Mouse (Mus musculus) heart, adult 2 months (tissue): Measurements from ENCODE around the gene Gm47996. TPM values are rescaled to one million over a fixed set of nuclear protein-coding genes. Genes with fewer than 3 reads are reported as not detected.
"Not testable (repeated sequence)": the region's sequence is repeated elsewhere in the genome, so short reads cannot be mapped to it uniquely, and the experiment has no call there.

Source experiments
- DNase-seq, 2 experiments: peaks; one replicate each; pipeline ENCODE4 v3.0.0; 2021
- H3K27ac ChIP-seq: fragments of 200-600 bp; 2 replicates; pipeline ENCODE4 v1.8.1; 2022
- H3K27me3 ChIP-seq: fragments of 200-500 bp; 2 replicates; pipeline ENCODE4 v1.6.1; 2012; ENCODE audit warnings: mild to moderate bottlenecking, low read length, inconsistent platforms, mixed read lengths; ENCODE audit not compliant: control insufficient read depth, insufficient read depth
- H3K36me3 ChIP-seq: fragments of 200-500 bp; 2 replicates; pipeline ENCODE4 v1.6.1; 2012; ENCODE audit warnings: low read length, inconsistent platforms; ENCODE audit not compliant: control insufficient read depth, insufficient read depth
- H3K4me1 ChIP-seq: fragments of 200-500 bp; 2 replicates; pipeline ENCODE4 v1.6.1; 2011; ENCODE audit warnings: low read length; ENCODE audit not compliant: control insufficient read depth, insufficient read depth
- H3K4me3 ChIP-seq: fragments of 200-600 bp; 2 replicates; pipeline ENCODE4 v1.8.1; 2022
- H3K79me2 ChIP-seq: fragments of 200-500 bp; replicated peaks from 2 replicates; pipeline ENCODE4 v1.6.1; 2012; ENCODE audit warnings: mild to moderate bottlenecking, inconsistent platforms, low read length, moderate library complexity, mixed read lengths; ENCODE audit not compliant: control insufficient read depth, insufficient read depth
- H3K9ac ChIP-seq: fragments of 200-500 bp; 2 replicates; pipeline ENCODE4 v1.6.1; 2012; ENCODE audit warnings: low read depth, mild to moderate bottlenecking, control low read depth, inconsistent platforms, low read length, mixed read lengths
- CTCF ChIP-seq: fragments of 200-600 bp; IDR thresholded peaks from 2 replicates; pipeline ENCODE4 v1.8.1; 2022; ENCODE audit warnings: antibody characterized with exemption, mild to moderate bottlenecking, moderate library complexity
- EP300 ChIP-seq: fragments of 200-500 bp; IDR thresholded peaks from 2 replicates; pipeline ENCODE4 v1.6.1; 2011; ENCODE audit warnings: low read depth, low read length, control low read depth; ENCODE audit not compliant: insufficient read depth
- POLR2A ChIP-seq: fragments of 200-500 bp; IDR thresholded peaks from 2 replicates; pipeline ENCODE4 v1.6.1; 2011; ENCODE audit warnings: mild to moderate bottlenecking, low read depth, low read length, control low read depth; ENCODE audit not compliant: insufficient read depth
- WGBS: fragments of 180-500 bp; shearing (Covaris S2); methylation state at CpG from one replicate; pipeline ENCODE4 v1.1.7; 2018; 5-methylcytosine and 5-hydroxymethylcytosine counted together
- intact Hi-C: fragments of 180-260 bp; cut with DNase I; formaldehyde crosslinking; loops from one replicate; pipeline ENCODE4 v1.15.1; 2025
- polyA plus RNA-seq: library from polyadenylated mRNA; depleted of rRNA; stranded (reverse); fragments of >200 nt; gene quantifications from 2 replicates; pipeline ENCODE4 v1.2.3, GENCODE M21; 2012
- total RNA-seq, 2 experiments: library from RNA; stranded (reverse); gene quantifications; 2 replicates each; pipeline ENCODE4 v1.2.3; 2021

The Gm47996 gene
- total and polyA plus RNA-seq, 3 experiments: not detected

DNA sequence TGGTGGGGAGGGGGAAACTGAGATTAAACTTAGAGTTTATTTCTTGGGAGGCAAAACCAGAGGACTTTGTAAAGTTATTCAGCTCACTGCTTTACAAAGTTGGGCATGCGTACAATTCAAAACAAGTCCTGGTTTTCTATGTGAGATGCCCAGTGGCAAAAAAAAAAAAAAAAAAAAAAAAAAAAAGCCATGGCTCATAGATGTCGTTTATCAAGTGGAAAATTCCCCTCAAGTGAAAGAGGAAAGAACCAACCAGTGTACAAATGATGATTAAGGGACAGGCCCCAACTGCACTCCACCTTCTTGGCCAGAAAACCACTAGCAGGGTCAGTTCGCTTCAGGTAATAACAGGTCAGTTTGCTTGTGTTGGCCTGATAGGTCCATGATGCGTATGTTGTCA is 21.5 kb upstream of the Gm47996 start:
- no peak overlapping the region for H3K9ac ChIP-seq
- no peaks in the 10 kb centered on the region for H3K27me3 ChIP-seq
- TF ChIP-seq EP300 (no peak), POLR2A (no peak), CTCF (no peak)
- WGBS: 81% methylated on average over 4 of the region's 4 CpGs
- intact Hi-C loops: no loop called here
- H3K4me3 ChIP-seq: no peak overlapping the region
- no peak for DNase-seq
- H3K27ac ChIP-seq: no peak overlapping the region
- H3K79me2 ChIP-seq: no peaks in the 10 kb centered on the region
- no peaks in the 10 kb centered on the region for H3K4me1 ChIP-seq
- H3K36me3 ChIP-seq: no peaks in the 10 kb centered on the region

DNA sequence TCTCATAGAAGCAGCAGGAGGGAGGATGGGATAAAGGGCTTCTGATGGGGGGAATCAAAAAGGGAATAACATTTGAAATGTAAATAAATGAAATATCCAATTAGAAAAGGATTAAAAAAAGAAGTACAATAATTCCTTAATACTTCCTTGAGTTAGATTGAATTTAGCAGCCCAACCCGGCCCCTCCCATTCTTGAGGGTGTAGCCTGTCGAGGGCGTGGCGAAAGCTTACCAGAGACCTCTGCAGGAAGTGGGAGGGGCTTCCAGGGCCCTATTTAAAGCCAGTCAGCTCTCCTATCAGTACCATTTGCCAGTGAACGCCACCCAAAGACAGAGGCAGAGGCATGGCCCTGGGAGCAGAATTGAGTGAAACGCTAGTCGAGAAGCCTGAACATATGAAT is 17.9 kb upstream of the Gm47996 start, which contains the start of gene Gm8947:
Gene Gm8947 (plus strand): TSS at position 302 of the 400 bp plus-strand sequence.
- DNase-seq, H3K36me3 ChIP-seq, H3K9ac ChIP-seq, H3K79me2 ChIP-seq, H3K4me3 ChIP-seq, H3K27ac ChIP-seq, H3K4me1 ChIP-seq, intact Hi-C loops, H3K27me3 ChIP-seq: not testable (repeated sequence)
- WGBS: 88% methylated on average over 1 of the region's 7 CpGs

DNA sequence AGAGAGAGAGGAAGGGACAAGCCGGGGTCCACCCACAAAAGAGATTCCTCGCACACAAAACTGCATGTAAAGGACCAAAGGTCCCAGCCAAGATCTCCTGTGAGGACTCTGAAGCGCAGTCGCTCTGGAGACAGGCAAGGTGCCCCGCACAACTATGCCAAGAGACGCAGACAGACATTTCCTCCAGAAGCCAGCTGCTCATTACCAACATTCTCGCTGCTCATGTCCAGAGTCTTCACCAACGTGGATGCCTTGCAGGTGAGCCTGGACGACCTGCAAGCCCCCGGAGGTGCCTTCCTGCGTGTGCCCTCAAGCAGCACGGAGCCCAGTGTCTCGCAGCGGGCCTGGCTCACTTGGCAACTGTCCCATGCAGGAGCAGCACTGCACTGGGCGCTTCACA is 17.2 kb upstream of the Gm47996 start:
- H3K79me2 ChIP-seq, H3K27ac ChIP-seq, H3K27me3 ChIP-seq, DNase-seq, intact Hi-C loops, H3K4me3 ChIP-seq, H3K4me1 ChIP-seq, H3K36me3 ChIP-seq, H3K9ac ChIP-seq: not testable (repeated sequence)
- WGBS: 88% methylated on average over 15 of the region's 15 CpGs

DNA sequence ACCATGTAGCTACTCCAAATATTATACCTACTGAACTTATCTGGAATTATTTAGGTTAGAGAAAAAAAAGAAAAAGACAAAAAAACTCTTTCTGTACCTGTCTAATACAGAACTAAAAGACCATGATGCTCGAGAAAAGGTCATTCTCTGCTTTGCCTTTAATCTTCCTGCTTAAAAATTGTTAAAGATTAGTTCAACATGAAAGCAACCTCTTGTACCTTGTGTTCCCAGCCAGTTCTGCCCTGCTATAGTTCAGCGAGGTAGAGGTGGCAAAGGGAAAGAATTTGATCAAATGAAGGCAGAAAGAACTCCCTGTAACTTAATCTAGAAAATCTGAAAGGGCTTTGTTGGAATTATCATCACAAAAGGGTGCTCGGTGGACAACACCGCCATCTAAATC is 13.9 kb upstream of the Gm47996 start:
- H3K9ac ChIP-seq, H3K79me2 ChIP-seq, H3K27ac ChIP-seq, H3K27me3 ChIP-seq, intact Hi-C loops, DNase-seq, H3K36me3 ChIP-seq, H3K4me3 ChIP-seq, H3K4me1 ChIP-seq: not testable (repeated sequence)
- WGBS: 82% methylated on average over 4 of the region's 4 CpGs

DNA sequence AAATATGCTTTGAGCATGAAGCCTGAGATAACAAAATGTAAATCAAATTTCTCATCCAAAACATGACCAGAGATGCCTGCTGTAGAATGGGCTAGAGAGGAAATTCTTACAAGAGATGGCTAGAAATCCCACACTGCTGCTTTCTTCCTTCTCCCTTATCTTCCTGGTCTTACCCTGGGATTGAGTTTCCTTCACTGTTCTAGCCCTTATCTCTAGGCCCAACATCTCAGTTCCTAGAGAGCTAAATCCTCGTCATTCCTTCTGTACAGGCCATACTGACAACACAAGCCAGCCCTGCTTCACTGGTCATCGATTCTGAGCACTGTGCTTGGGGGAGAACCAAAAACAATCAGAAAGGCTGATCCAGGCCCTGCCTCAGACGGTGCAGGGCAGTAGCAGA is 13.2 kb upstream of the Gm47996 start:
- H3K36me3 ChIP-seq, H3K27ac ChIP-seq, H3K9ac ChIP-seq, H3K27me3 ChIP-seq, intact Hi-C loops, DNase-seq, H3K4me3 ChIP-seq, H3K79me2 ChIP-seq, H3K4me1 ChIP-seq: not testable (repeated sequence)
- 68% methylated on average over 3 of the region's 3 CpGs for WGBS

DNA sequence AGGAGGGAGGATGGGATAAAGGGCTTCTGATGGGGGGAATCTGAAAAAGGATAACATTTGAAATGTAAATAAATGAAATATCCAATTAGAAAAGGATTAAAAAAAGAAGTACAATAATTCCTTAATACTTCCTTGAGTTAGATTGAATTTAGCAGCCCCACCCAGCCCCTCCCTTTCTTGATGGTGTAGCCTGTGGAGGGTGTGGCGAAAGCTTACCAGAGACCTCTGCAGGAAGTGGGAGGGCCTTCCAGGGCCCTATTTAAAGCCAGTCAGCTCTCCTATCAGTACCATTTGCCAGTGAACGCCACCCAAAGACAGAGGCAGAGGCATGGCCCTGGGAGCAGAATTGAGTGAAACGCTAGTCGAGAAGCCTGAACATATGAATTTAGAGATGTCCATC is 11.8 kb upstream of the Gm47996 start, which contains the start of gene Gm47995:
Gene Gm47995 (plus strand): TSS at position 329 of the 400 bp plus-strand sequence.
- intact Hi-C loops, H3K27me3 ChIP-seq, H3K27ac ChIP-seq, DNase-seq, H3K36me3 ChIP-seq, H3K9ac ChIP-seq, H3K4me3 ChIP-seq, H3K4me1 ChIP-seq, H3K79me2 ChIP-seq: not testable (repeated sequence)
- WGBS: 90% methylated on average over 4 of the region's 4 CpGs

DNA sequence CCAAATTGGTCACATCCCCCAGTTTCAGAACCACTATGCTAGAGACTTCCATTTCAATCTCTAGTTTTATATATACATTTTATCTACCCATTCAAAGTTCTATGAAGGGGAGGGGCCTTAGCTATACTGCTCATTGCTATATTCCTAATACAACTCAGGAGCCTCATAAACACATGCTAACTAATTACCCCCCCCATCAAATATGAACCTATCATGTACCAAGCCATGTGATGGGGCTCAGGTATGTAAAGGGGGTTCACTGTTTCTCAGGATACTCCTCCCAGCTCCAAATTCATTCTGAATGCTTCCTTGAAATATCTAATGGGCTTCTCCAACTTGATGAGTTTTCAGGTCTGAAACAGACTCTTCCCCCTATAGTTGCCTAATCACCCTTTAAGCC is 9.3 kb upstream of the Gm47996 start:
- intact Hi-C loops, H3K36me3 ChIP-seq, H3K9ac ChIP-seq, H3K79me2 ChIP-seq, DNase-seq, H3K4me1 ChIP-seq, H3K27ac ChIP-seq, H3K4me3 ChIP-seq, H3K27me3 ChIP-seq: not testable (repeated sequence)

DNA sequence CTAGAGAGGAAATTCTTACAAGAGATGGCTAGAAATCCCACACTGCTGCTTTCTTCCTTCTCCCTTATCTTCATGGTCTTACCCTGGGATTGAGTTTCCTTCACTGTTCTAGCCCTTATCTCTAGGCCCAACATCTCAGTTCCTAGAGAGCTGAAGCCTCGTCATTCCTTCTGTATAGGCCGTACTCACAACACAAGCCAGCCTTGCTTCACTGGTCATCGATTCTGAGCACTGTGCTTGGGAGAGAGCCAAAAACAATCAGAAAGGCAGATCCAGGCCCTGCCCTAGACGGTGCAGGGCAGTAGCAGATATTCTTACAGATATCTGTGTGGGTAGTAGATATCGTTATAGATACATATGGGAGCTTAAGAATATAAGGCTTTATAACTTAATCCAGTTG is 7.2 kb upstream of the Gm47996 start:
- WGBS: 52% methylated on average over 3 of the region's 5 CpGs
- intact Hi-C loops, DNase-seq: not testable (repeated sequence)

DNA sequence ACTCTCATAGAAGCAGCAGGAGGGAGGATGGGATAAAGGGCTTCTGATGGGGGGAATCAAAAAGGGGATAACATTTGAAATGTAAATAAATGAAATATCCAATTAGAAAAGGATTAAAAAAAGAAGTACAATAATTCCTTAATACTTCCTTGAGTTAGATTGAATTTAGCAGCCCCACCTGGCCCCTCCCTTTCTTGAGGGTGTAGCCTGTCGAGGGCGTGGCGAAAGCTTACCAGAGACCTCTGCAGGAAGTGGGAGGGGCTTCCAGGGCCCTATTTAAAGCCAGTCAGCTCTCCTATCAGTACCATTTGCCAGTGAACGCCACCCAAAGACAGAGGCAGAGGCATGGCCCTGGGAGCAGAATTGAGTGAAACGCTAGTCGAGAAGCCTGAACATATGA is 6.1 kb upstream of the Gm47996 start, which contains the start of gene 3110040M04Rik:
Gene 3110040M04Rik (plus strand): TSS at position 304 of the 400 bp plus-strand sequence.
- H3K36me3 ChIP-seq, H3K4me3 ChIP-seq, intact Hi-C loops, H3K27me3 ChIP-seq, H3K79me2 ChIP-seq, DNase-seq, H3K9ac ChIP-seq, H3K4me1 ChIP-seq, H3K27ac ChIP-seq: not testable (repeated sequence)
- WGBS: no CpG with 5 or more reads among the region's 6 CpGs

More for the DNA sequence above, 7.2 kb upstream of the Gm47996 start:
- H3K9ac ChIP-seq, H3K36me3 ChIP-seq, H3K27me3 ChIP-seq, H3K79me2 ChIP-seq, H3K27ac ChIP-seq, H3K4me1 ChIP-seq, H3K4me3 ChIP-seq: not testable (repeated sequence)

DNA sequence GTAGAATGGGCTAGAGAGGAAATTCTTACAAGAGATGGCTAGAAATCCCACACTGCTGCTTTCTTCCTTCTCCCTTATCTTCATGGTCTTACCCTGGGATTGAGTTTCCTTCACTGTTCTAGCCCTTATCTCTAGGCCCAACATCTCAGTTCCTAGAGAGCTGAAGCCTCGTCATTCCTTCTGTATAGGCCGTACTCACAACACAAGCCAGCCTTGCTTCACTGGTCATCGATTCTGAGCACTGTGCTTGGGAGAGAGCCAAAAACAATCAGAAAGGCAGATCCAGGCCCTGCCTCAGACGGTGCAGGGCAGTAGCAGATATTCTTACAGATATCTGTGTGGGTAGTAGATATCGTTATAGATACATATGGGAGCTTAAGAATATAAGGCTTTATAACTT is 1.4 kb upstream of the Gm47996 start:
- H3K27ac ChIP-seq, DNase-seq, H3K36me3 ChIP-seq, intact Hi-C loops, H3K4me1 ChIP-seq, H3K79me2 ChIP-seq, H3K9ac ChIP-seq, H3K4me3 ChIP-seq, H3K27me3 ChIP-seq: not testable (repeated sequence)
- WGBS: 51% methylated on average over 3 of the region's 5 CpGs
